Mouse (Mus musculus): ENCODE results near the gene Cd200r3. TPM values are rescaled to one million over a fixed set of nuclear protein-coding genes. Genes with fewer than 3 reads are reported as not detected.

Gene Cd200r3
- not detected for total RNA-seq (2021)

DNA sequence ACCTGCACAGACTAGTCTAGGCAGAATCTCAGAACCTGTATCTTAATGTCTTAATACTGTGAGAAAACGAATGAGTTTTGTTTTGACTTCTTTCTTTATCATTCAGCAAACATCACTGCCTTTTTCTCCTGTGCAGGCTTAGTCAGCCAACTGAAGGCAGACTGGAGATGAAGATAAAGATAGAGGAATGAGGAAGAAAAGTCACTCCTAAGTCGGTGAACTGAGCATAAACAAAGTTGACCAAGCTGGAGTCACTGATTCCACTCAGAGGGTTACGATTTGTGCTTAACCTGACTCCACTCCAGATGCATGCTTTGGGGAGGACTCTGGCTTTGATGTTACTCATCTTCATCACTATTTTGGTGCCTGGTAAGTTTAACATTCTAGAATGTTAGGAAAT is at the start of gene Cd200r3:
Gene Cd200r3, plus strand, starts transcription at position 211 of the 400 bp plus-strand sequence.
- no peak for DNase-seq

- DNase-seq, result peak; percentile 6 to 33
Measured at GRCm38 (mm10) chr16:44932016-44932415, 11.5 kb upstream of the Cd200r3 start.

GRCm38 (mm10) chr16:44951360-44952114 is 8.1 kb downstream of the Cd200r3 start:
- DNase-seq, result no peak

GRCm38 (mm10) chr16:44962296-44962695 is 18.8 kb downstream of the Cd200r3 start:
- no peak for DNase-seq

DNA sequence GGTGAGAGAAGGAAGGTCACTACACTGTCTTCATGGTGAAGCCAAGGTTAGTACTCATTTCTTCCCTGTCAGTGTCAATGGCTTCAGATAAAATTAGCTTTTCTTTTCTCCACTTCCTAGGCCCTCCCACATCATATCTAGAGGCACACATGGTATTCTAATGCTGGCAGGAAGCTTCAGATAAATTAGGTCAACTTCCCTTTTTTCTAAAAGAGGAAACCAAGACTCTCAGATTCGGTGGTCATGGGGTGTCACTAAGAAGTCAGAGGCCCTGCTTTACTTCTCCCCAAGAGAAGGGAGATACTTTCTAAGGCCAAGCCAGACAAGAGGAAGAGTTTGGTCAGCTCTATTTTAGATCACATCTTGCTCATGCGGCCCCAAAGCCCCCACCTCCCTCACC is 19.3 kb downstream of the Cd200r3 start:
- no peak for DNase-seq

- no peak for DNase-seq
Measured at GRCm38 (mm10) chr16:44964526-44965374, 21.3 kb downstream of the Cd200r3 start.

DNA sequence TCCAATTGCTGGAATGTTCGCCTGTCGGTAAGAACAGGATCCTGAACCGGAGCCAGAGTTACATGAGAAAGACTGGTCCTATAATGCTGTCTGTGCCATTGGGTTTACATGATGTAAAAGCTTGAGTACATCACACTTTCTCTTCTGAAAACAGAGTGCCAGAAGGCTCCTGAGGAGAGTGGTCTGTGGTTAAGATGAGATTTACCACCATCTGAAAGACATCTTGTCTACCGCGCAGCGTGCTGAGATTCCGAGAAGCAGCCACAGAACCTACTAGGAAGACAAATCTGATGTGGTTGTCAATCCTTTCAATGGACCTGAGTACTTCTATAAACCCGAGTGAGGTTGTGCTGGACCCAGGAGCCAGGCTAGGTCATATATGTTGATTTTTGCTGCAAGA is 21.9 kb downstream of the Cd200r3 start:
- no peak for DNase-seq

DNA sequence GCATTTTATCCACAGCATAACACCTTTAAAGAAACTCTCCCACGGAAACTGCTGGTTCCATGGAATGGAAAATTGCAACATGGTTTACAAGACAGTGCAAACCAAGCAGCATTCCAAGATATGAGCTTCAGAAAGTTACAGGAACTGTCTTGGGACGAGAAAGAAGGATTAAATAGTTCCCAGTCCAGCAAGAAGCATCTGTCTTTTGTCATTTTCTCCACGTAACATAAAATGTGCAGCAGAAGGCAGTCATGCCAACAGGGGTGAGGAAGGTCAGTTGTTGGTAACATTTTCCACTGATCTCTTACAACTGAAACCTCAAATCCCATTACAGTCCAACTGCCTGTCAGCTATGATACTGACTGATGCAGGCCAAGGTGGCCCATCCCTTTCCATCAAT is 22.4 kb downstream of the Cd200r3 start:
- no peak for DNase-seq

DNA sequence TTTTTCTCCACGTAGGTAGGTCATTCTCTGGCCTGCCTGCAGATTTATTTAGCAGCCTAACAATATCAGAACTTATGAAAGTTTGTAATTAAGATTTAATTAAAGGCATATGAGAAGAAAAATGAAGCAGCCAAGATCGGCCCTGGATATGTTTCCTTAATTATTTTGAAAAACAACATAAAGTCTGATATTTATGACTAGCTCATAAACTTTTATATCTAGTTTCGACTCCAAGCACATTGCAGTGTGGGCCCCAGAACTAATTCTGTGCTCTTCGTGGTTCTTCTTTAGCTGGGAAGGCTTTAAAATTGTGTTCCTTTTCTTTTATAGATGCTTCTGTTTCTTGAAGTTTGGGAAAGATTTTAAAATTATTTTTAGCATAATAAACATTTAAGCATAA is 23.4 kb downstream of the Cd200r3 start:
- no peak for DNase-seq

DNA sequence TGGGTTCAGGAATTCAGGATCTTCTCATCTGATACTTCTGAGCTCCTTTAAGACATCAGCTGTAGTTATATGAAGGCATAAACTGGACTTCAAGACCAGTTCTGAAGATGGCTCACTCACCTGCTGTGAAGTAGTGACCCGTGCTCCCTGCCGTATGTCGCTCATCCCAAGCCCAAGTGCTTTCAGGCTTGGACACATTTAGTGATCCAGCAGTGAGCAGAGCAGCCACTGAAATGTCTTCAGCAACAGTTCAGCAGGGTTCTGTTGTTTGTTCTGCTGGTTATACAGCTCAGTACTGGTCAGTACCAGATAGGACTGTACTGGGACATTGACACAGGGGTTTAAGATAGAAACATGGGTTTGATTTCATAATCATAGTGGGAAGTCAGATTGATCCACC is 24.6 kb downstream of the Cd200r3 start:
- no peak for DNase-seq

GRCm38 (mm10) chr16:44970925-44971324 is 27.4 kb downstream of the Cd200r3 start:
- DNase-seq, result no peak

GRCm38 (mm10) chr16:44974042-44974441 is 30.6 kb downstream of the Cd200r3 start:
- no peak for DNase-seq

DNA sequence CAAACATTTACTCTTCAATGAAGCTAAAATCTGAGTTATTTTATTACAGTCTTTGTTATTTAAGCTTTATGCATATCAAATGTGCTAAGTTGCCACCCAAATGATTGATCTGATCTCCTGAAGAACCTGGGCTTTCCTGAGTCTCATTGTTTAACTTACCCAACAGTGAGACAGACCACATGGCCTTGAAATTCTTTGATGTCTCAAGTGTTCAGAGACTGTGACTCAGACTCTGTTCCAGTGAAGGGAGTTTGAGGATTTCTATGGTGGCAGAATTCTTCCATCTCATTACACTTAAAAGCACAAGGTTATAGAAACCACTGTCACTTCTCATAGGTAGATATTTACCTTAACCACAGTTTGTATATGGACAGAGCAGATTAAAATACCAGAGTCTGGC is 32.6 kb downstream of the Cd200r3 start:
- no peak for DNase-seq

- no peak for DNase-seq
Measured at GRCm38 (mm10) chr16:44976892-44977633, 33.6 kb downstream of the Cd200r3 start.

DNA sequence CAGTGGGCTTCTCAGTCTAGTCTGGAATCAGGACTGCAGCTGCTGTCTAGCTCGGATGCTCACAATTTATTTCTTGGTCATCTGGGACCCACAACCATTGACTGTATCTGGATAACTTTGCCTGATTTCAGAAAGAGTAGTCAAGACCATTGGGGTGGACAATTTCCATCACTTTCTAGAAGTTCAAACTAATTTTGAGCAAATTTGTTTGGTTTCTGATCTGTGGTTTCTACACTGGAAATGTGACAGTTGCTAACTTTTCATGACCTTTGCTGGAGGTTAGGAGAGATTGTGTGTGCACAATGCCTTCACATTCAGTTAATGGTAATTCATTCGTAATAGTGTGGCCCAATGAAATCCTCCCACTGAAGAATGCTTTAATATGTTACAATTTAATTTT is 34.7 kb downstream of the Cd200r3 start:
- no peak for DNase-seq

GRCm38 (mm10) chr16:44979355-44979896 is 35.9 kb downstream of the Cd200r3 start:
- DNase-seq, result no peak

GRCm38 (mm10) chr16:44982972-44983371 is 39.5 kb downstream of the Cd200r3 start:
- no peak for DNase-seq

- DNase-seq, result no peak
Measured at GRCm38 (mm10) chr16:44983379-44984060, 40.0 kb downstream of the Cd200r3 start.

DNA sequence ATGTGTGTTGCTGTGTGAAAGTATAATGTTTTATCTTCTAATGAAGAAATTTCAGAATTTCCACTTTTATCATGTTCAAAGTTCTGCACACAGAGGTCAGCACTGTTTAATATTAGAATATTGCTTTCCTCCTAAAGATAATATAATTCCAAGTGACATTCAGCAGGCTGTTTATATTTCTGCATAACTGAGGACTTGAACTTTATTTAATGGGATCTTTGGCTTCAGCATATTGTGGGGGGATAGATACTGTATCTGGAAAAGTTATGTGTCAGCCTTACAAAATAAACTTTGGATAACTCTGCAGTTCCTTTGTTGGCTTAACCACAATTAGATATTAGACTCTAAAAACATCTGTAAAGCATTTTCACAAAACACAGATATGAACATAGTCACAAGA is 40.6 kb downstream of the Cd200r3 start:
- DNase-seq, result no peak

DNA sequence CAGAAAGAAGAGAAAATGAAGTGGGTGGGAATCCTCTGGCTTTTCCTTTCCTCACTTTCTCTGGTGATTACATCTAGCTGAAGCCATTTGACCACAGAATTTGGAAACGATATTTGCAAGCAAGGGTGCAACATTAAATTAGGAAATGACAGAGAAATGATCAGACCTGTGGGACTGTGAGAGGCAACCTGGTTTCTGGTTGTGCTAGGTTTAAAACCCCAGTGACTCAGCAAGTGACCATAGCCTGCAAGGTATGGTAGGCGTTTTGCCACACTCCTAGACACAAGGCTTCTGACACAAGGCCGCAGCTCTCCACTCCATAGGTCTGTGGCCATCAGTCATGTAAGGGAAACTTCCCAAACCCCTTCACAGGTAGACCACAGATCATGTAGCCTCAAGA is 41.4 kb downstream of the Cd200r3 start:
- DNase-seq, result no peak

DNA sequence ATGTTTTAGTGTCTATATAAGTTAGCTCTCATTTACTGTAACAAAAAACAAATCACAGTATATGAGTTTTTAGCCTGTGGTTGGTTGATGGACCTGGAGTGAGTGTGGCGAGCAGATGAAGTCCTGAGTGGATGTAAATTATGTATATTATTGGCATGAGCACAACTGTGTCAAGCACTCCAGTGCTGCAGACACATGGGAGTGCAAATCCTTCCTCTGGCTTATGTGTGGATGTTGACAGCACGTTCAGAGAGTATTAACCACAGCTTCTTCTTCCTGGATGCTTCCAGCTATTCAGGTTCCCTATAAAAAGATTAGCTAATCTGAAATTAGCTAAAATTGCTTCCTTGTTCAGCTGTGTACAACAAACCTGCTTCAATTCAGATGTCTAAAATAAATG is 42.6 kb downstream of the Cd200r3 start:
- no peak for DNase-seq

GRCm38 (mm10) chr16:44988667-44989357 is 45.3 kb downstream of the Cd200r3 start:
- DNase-seq, result no peak
